Mouse (Mus musculus) midbrain, embryonic 11.5 days (tissue): ENCODE measurements around the gene Gm17490. TPM values are rescaled to one million over a fixed set of nuclear protein-coding genes. Genes with fewer than 3 reads are reported as not detected.

Source experiments
- ATAC-seq: fragments of 200-750 bp; cut with Nextera tagmentation; 2 replicates; pipeline ENCODE4 v1.8.0; 2017; ENCODE audit warnings: moderate TSS enrichment, moderate library complexity; ENCODE audit not compliant: low FRiP score
- DNase-seq: peaks from one replicate; pipeline ENCODE4 v3.0.0; 2015; ENCODE audit warnings: low spot score; ENCODE audit errors: missing footprints
- H3K27ac ChIP-seq: fragments of 300-500 bp; sonication (generic); 2 replicates; pipeline ENCODE4 v1.5.1; 2014; ENCODE audit warnings: low read depth, low read length
- H3K27me3 ChIP-seq: fragments of 300-500 bp; sonication (generic); 2 replicates; pipeline ENCODE4 v1.6.1; 2014; ENCODE audit warnings: mild to moderate bottlenecking, low read length, moderate library complexity, mixed read lengths; ENCODE audit not compliant: control insufficient read depth, insufficient read depth
- H3K36me3 ChIP-seq: fragments of 300-500 bp; sonication (generic); 2 replicates; pipeline ENCODE4 v1.6.1; 2014; ENCODE audit warnings: mild to moderate bottlenecking, low read length, moderate library complexity, mixed read lengths; ENCODE audit not compliant: control insufficient read depth, insufficient read depth
- H3K4me1 ChIP-seq: fragments of 300-500 bp; sonication (generic); 2 replicates; pipeline ENCODE4 v1.6.1; 2014; ENCODE audit warnings: low read length; ENCODE audit not compliant: control insufficient read depth, insufficient read depth
- H3K4me2 ChIP-seq: fragments of 300-500 bp; sonication (generic); 2 replicates; pipeline ENCODE4 v1.6.1; 2014; ENCODE audit warnings: mild to moderate bottlenecking, moderate library complexity
- H3K4me3 ChIP-seq: fragments of 300-500 bp; sonication (generic); 2 replicates; pipeline ENCODE4 v1.5.1; 2014; ENCODE audit warnings: low read depth, low read length
- H3K9ac ChIP-seq: fragments of 300-500 bp; sonication (generic); 2 replicates; pipeline ENCODE4 v1.6.1; 2014; ENCODE audit warnings: low read length
- H3K9me3 ChIP-seq: fragments of 300-500 bp; sonication (generic); 2 replicates; pipeline ENCODE4 v1.6.1; 2016; ENCODE audit warnings: low read length; ENCODE audit not compliant: control insufficient read depth
- WGBS: fragments of 180-500 bp; shearing (Covaris S2); extraction: QIAGEN DNeasy Blood & Tissue Kit; methylation state at CpG from one replicate; pipeline ENCODE4 v1.1.7; 2014; 5-methylcytosine and 5-hydroxymethylcytosine counted together
- polyA plus RNA-seq: library from polyadenylated mRNA; unstranded; fragments of >200 nt; fragmentation: Nextera tagmentation; extraction: Ambion mirVana; gene quantifications from 2 replicates; pipeline ENCODE4 v1.2.1, GENCODE M21; 2014

The Gm17490 gene
- polyA plus RNA-seq, 1 experiment from 2014 or later, result not detected

- H3K9ac ChIP-seq, result no peak within 1 kb of the TSS
- no peak within 1 kb of the TSS for H3K4me3 ChIP-seq
- DNase-seq (no peak), ATAC-seq (no peak)
- H3K4me1 ChIP-seq, result no peaks in the 10 kb centered on the region
- 87% methylated on average over 3 of the region's 3 CpGs for WGBS
- H3K36me3 ChIP-seq, result no peaks in the 10 kb centered on the region
- H3K27ac ChIP-seq, result no peak within 1 kb of the TSS
- H3K9me3 ChIP-seq, result no peaks in the 10 kb centered on the region
- no peak within 1 kb of the TSS for H3K4me2 ChIP-seq
- no peaks in the 10 kb centered on the region for H3K27me3 ChIP-seq
These were observed 16.4 kb upstream of the Gm17490 start, which contains the start of gene Il2ra for GRCm38 (mm10) chr2:11642451-11642941. Gene Il2ra (plus strand): TSS chr2:11642807.

DNA sequence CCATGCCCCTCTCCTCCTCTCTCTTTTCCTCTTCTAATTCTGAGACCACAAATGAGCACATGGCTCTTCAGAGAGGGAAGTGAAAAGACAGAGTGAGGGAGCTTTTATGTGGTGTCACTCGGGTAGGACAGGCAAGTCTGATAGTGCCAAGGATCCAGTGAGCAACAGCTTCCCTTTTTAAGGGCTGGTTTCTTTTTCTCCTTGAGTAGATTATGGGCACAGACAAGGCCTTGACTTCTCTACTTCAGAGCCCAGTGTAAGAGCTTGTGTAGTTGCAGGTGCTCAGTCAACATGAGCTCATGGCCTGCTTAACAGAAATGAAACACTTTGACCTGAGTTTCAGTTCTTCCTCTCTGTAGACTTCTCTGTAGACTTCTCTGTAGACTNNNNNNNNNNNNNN lies 11.1 kb upstream of the Gm17490 start:
- Histone ChIP-seq H3K4me2 (no peak overlapping the region), H3K9me3 (no peaks in the 10 kb centered on the region), H3K4me1 (no peaks in the 10 kb centered on the region), H3K4me3 (no peak overlapping the region), H3K27ac (no peak overlapping the region), H3K27me3 (no peaks in the 10 kb centered on the region), H3K36me3 (no peaks in the 10 kb centered on the region), H3K9ac (no peak overlapping the region)
- WGBS, result 80% methylated on average over 1 of the region's 1 CpGs
- ATAC-seq (no peak), DNase-seq (no peak)

DNA sequence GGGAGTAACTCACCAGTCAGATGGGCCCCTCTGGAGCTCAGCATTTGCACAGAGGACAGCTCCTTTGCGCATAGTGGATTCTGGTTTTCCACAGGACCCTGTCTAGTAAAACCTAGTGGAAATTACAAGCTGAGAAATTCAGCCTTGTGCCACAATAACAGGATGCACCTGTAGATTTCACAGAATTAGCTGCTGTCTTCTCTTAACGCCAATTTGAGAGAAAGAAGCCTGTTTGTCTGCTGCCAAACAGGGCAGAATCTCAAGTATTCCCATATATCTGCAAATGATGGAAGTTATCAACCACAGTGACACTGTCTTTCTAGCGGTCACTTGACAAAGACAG lies 10.0 kb upstream of the Gm17490 start:
- ATAC-seq (no peak), DNase-seq (no peak)
- H3K27me3 ChIP-seq, result no peaks in the 10 kb centered on the region
- 79% methylated on average over 3 of the region's 3 CpGs for WGBS
- H3K9me3 ChIP-seq, result no peaks in the 10 kb centered on the region
- no peak overlapping the region for H3K4me2 ChIP-seq
- H3K4me1 ChIP-seq, result no peaks in the 10 kb centered on the region
- no peak overlapping the region for H3K4me3 ChIP-seq
- no peaks in the 10 kb centered on the region for H3K36me3 ChIP-seq
- H3K27ac ChIP-seq, result no peak overlapping the region
- H3K9ac ChIP-seq, result no peak overlapping the region

GRCm38 (mm10) chr2:11635471-11636137 lies 9.5 kb upstream of the Gm17490 start:
- WGBS, result 93% methylated on average over 5 of the region's 5 CpGs
- H3K9ac ChIP-seq, result no peak overlapping the region

GRCm38 (mm10) chr2:11635035-11635434 lies 9.0 kb upstream of the Gm17490 start:
- ATAC-seq, result no peak

More at GRCm38 (mm10) chr2:11635471-11636137, 9.5 kb upstream of the Gm17490 start:
- Histone ChIP-seq H3K27me3 (no peaks in the 10 kb centered on the region), H3K36me3 (no peaks in the 10 kb centered on the region), H3K4me1 (no peaks in the 10 kb centered on the region), H3K27ac (no peak overlapping the region), H3K9me3 (no peaks in the 10 kb centered on the region), H3K4me2 (no peak overlapping the region), H3K4me3 (no peak overlapping the region)
- ATAC-seq (no peak), DNase-seq (no peak)

DNA sequence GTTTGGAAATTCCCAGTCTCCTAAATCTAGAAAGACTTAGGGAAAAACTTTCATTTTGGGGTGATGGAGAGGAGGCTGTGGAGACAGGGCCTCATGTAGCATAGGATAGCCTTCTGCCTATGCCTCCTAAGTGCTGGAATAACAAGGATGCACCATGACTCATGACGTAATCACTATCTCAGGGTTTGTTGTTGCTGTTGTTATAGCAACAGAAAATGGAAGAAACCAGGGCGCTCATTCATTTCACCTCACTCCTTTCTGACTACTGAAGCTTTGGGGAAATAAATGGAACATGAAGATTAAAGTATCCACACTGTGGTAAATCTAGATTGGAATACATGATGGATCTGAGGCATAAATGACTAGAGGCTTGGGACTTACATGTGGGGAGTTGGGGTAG lies 2.3 kb downstream of the Gm17490 start:
- Histone ChIP-seq H3K4me1 (no peaks in the 10 kb centered on the region), H3K9ac (no peak overlapping the region), H3K4me3 (no peak overlapping the region), H3K9me3 (no peaks in the 10 kb centered on the region), H3K27ac (no peak overlapping the region), H3K27me3 (no peaks in the 10 kb centered on the region), H3K4me2 (no peak overlapping the region), H3K36me3 (no peaks in the 10 kb centered on the region)
- no peak for DNase-seq
- WGBS, result 89% methylated on average over 2 of the region's 2 CpGs
- no peak for ATAC-seq

More at GRCm38 (mm10) chr2:11635035-11635434, 9.0 kb upstream of the Gm17490 start:
- H3K4me2 ChIP-seq, result no peak overlapping the region
- no peak for DNase-seq
- H3K36me3 ChIP-seq, result no peaks in the 10 kb centered on the region
- H3K27ac ChIP-seq, result no peak overlapping the region
- H3K4me1 ChIP-seq, result no peaks in the 10 kb centered on the region
- 83% methylated on average over 6 of the region's 6 CpGs for WGBS
- H3K9ac ChIP-seq, result no peak overlapping the region
- H3K9me3 ChIP-seq, result no peaks in the 10 kb centered on the region
- H3K4me3 ChIP-seq, result no peak overlapping the region
- no peaks in the 10 kb centered on the region for H3K27me3 ChIP-seq

- H3K36me3 ChIP-seq, result no peaks in the 10 kb centered on the region
- ATAC-seq (no peak), DNase-seq (no peak)
- no peak overlapping the region for H3K9ac ChIP-seq
- no peak overlapping the region for H3K27ac ChIP-seq
- WGBS, result 89% methylated on average over 7 of the region's 8 CpGs
- no peaks in the 10 kb centered on the region for H3K27me3 ChIP-seq
- no peaks in the 10 kb centered on the region for H3K4me1 ChIP-seq
- H3K9me3 ChIP-seq, result no peaks in the 10 kb centered on the region
- no peak overlapping the region for H3K4me2 ChIP-seq
- H3K4me3 ChIP-seq, result no peak overlapping the region
These were observed 2.9 kb downstream of the Gm17490 start for GRCm38 (mm10) chr2:11623173-11623572.

GRCm38 (mm10) chr2:11619598-11619997 lies 6.5 kb downstream of the Gm17490 start:
- no peak for ATAC-seq
- H3K36me3 ChIP-seq, result no peaks in the 10 kb centered on the region
- 77% methylated on average over 2 of the region's 2 CpGs for WGBS
- no peak overlapping the region for H3K4me2 ChIP-seq
- H3K9ac ChIP-seq, result no peak overlapping the region
- H3K27ac ChIP-seq, result no peak overlapping the region
- no peaks in the 10 kb centered on the region for H3K4me1 ChIP-seq
- no peak for DNase-seq
- H3K9me3 ChIP-seq, result no peaks in the 10 kb centered on the region; the same call in 1 of the 2 replicates
- no peak overlapping the region for H3K4me3 ChIP-seq
- H3K27me3 ChIP-seq, result no peaks in the 10 kb centered on the region

DNA sequence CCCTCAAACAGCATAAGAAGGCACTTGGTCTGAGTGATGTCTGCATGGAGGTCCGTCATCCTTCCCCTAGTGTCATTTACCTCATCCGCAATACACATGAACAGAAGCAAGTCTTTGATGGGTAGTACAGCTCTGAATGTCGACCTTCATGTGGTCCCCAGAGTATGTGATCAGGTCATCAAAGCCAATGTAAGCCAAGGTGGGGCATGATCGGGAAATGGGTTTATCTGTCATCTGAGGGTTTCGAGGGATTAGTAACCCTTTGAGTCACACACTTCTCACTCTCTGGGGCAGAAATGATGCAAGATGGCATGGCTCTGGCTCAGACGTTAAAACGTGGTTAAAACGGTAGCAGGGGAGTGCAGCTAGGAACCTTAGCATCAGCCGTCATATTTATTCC lies 9.2 kb downstream of the Gm17490 start:
- ATAC-seq, result no peak
- WGBS, result 91% methylated on average over 9 of the region's 9 CpGs

More for the DNA sequence above, 9.2 kb downstream of the Gm17490 start:
- no peak overlapping the region for H3K27ac ChIP-seq
- no peaks in the 10 kb centered on the region for H3K36me3 ChIP-seq
- no peaks in the 10 kb centered on the region for H3K27me3 ChIP-seq
- H3K4me3 ChIP-seq, result no peak overlapping the region
- no peaks in the 10 kb centered on the region for H3K4me1 ChIP-seq
- no peak for DNase-seq
- no peak overlapping the region for H3K4me2 ChIP-seq
- no peaks in the 10 kb centered on the region; the same call in 1 of the 2 replicates for H3K9me3 ChIP-seq
- no peak overlapping the region for H3K9ac ChIP-seq
